Mouse (Mus musculus): ENCODE results near the gene Ap4m1.
"Not testable (repeated sequence)": the region's sequence is repeated elsewhere in the genome, so short reads cannot be mapped to it uniquely, and the experiment has no call there.

Gene Ap4m1

GRCm38 (mm10) chr5:138199576-138199975 lies 27.8 kb downstream of the Ap4m1 start:
- no peak for DNase-seq

- no peak for DNase-seq
Observed at GRCm38 (mm10) chr5:138202086-138202485, 30.3 kb downstream of the Ap4m1 start.

GRCm38 (mm10) chr5:138207253-138207652 lies 35.5 kb downstream of the Ap4m1 start:
- no peak for DNase-seq

- no peak for DNase-seq
Observed at GRCm38 (mm10) chr5:138207873-138208272, 36.1 kb downstream of the Ap4m1 start.

- DNase-seq, result not testable (repeated sequence)
Observed at GRCm38 (mm10) chr5:138216632-138217031, 44.8 kb downstream of the Ap4m1 start.

GRCm38 (mm10) chr5:138219864-138220263 lies 48.1 kb downstream of the Ap4m1 start:
- DNase-seq, result no peak

- peak; percentile 74 to 82 for DNase-seq
Observed at GRCm38 (mm10) chr5:138222111-138222510, 50.3 kb downstream of the Ap4m1 start.

- no peak for DNase-seq
Observed at GRCm38 (mm10) chr5:138223287-138223686, 51.5 kb downstream of the Ap4m1 start.

- DNase-seq, result no peak
Observed at GRCm38 (mm10) chr5:138225700-138226099, 53.9 kb downstream of the Ap4m1 start, which contains the start of gene Nxpe5. Nxpe5 (plus strand) TSS chr5:138225898.

GRCm38 (mm10) chr5:138226491-138226890 lies 54.7 kb downstream of the Ap4m1 start:
- no peak for DNase-seq

- no peak for DNase-seq
Observed at GRCm38 (mm10) chr5:138227367-138227766, 55.6 kb downstream of the Ap4m1 start.

- peak; percentile 53 to 56 for DNase-seq
Observed at GRCm38 (mm10) chr5:138228026-138228425, 56.2 kb downstream of the Ap4m1 start.

GRCm38 (mm10) chr5:138229511-138229910 lies 57.7 kb downstream of the Ap4m1 start:
- DNase-seq, result no peak

All from thymus, postnatal 36 days (tissue).